Mouse (Mus musculus) heart, postnatal 25 days (tissue): ENCODE results near the gene Ldlrad2. TPM values are rescaled to one million over a fixed set of nuclear protein-coding genes. Genes with fewer than 3 reads are reported as not detected.

ENCODE experiments used
- DNase-seq: peaks from one replicate; pipeline ENCODE4 v3.0.0; 2022; ENCODE audit warnings: low spot score
- intact Hi-C: fragments of 180-260 bp; cut with DNase I; formaldehyde crosslinking; loops from one replicate; pipeline ENCODE4 v1.15.1; 2025
- microRNA-seq: library from miRNA; unstranded; fragments of <30 nt; microRNA quantifications from one replicate; pipeline ENCODE4 v1.2.0, GENCODE M21; 2022
- total RNA-seq, 2 experiments: library from RNA; stranded (reverse); gene quantifications; 2 replicates each; pipeline ENCODE4 v1.2.3; 2021

Ldlrad2 gene
- total RNA-seq, 2 experiments from 2014 or later = not detected

DNA sequence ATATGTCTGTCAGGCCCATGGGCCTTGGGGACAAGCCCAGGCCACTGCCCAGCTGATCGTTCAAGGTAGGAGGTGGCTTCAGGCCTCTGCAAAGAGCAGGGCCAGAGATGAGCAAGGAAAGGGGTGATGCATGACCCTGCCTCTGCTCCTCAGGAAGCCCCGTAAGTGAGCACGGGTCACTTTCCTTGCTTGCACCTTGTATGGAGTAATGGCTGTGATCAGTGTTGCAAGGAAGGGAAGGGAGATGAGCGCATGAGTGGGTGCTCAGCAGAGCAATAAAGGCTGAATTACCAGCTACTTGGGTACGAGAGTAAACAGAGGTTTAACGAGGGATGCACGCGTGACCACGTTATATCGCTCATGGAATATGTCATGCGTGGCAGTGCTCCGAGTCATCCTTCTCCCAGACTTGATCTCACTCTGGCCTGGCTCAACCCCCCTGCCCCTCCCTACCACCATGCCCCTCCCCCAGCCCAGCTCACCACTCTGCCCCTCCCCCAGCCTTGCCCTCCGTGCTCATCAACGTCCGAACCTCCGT is 17.6 kb downstream of the Ldlrad2 start:
- intact Hi-C loops = no loop called here
- DNase-seq = no peak

DNA sequence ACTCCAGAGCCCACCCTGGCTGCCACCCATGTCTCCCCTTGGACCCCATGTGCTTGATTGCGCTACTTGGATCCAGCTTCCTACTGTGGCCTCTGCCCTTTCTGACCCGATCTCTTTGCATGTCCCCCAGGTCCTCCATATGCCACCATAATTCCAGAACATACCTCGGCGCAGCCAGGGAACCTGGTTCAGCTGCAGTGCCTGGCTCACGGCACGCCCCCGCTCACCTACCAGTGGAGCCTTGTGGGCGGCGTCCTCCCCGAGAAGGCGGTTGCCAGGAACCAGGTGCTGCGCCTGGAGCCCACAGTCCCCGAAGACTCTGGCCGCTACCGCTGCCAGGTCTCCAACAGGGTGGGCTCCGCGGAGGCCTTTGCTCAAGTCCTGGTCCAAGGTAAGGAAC is 20.9 kb downstream of the Ldlrad2 start:
- DNase-seq = no peak
- intact Hi-C loops = no loop called here

DNA sequence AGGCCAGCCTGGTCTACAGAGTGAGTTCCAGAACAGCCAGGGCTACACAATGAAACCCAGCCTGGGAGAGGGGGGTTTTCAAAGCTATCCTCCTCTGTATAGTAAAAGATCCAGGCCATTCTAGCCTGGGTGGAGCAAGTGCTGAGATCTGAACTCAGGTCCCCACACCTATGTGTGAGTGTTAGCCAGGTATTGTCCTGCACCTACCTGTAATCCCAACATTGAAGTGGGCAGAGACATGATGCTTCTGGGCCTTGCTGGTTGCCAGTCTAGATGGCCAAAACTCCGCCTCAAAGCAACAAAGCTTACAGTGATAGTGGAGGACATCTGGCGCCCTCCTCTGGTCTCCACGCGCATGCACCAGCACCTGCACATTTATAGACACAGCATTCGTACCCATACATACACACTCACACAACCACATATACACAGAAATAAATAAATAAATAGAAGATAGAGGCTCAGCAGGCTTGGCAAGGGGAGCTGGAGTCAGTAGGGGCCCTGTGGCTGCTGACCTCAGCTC is 28.3 kb downstream of the Ldlrad2 start:
- intact Hi-C loops = no loop called here
- DNase-seq = no peak

DNA sequence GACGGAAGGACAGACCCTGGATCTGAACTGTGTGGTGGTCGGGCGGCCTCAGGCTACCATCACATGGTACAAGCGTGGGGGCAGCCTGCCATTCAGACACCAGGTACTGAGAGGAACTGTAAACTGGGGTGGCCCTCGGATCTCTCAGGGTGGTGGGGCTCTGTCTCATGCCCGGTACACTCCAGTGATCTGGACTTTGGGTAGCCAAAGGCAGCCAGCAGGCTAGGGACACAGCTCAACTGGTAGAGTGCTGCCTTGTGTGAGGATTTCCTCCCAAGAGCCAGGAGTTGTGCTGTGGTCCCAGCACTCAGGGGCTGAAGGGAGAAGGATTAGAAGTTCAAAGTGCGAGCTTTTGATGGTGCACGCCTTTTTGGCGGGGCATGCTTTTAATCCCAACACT is 28.8 kb downstream of the Ldlrad2 start:
- DNase-seq = no peak
- intact Hi-C loops = no loop called here

DNA sequence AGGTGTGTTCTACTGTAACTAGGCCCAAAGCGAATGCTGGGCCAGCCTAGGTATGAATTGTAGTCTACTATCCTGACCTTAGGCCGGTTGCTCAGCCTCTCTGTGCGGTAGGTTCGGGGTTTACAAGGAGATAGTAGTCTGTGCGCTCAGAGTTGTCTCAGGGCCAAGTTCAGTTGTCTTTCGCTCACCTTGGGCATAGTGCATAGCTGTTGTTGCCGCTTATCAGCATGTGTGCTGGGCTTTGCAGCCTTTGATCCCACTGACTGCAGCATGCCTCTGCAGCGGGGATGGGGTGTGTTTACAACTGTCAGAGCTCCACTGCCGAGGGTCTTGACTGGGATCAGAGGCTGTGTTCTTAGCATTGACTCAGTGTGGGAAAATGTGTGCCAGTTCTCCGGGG is 31.4 kb downstream of the Ldlrad2 start:
- no peak for DNase-seq
- intact Hi-C loops = no loop called here

DNA sequence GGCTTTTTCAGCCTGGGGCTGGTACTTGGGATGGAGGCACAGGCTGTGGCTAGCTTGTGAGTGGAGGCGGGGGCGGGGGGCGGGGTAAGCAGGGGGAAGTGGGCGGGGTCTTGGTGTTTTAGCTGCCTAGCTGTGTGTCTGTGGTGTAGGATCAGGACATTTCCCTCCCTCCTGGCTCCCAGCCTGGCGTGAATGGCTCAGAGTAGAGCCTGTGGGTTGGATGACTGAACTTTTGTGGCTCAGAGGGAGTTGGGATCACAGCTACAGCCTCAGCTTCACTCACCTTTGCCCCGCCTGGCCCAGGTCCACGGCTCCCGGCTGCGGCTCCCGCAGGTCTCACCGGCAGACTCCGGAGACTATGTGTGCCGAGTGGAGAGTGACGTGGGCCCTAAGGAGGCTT is 34.0 kb downstream of the Ldlrad2 start:
- intact Hi-C loops = no loop called here
- no peak for DNase-seq

DNA sequence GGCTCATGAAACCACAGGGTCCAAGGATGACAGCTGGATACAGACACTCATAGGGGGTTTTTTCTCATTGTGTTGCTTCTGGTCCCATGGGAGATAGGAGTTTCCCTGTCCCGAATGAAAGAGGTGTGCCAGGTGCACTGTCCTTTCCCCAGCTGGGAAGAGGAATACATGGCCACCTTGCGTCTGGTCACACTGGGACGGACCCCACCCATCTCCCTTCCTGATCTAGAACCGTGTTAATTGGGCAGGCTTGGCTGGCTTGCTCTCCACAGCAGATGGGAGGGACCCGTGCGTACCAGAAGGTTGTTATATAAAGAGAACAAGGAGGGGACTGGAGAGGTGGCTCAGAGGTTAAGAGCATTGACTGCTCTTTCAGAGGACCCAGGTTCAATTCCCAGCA is 46.5 kb downstream of the Ldlrad2 start:
- intact Hi-C loops = loop anchor here (5.0 kb wide), 1 partner anchor 39 kb away; no protein-coding TSS in a partner anchor
- peak; percentile 47 for DNase-seq

DNA sequence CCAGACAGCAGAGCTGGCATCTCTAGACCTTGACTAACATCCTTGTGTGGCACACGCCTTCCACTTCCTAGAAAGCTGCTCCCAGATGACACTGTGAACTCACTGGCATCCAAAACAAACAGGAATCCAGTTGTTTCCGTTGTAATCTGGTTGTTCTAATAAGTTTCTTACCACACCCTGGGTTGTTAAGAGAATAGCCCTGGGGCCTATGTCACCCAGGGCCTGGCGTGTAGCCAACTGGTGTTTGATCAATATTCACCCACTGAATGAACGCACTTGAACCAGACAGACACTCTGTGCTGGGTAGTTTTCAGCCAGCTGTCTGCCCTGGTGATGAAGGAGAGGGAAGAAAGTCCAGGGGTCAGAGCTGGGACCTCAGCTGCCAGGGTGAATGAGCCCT is 47.0 kb downstream of the Ldlrad2 start:
- intact Hi-C loops = loop anchor here (5.0 kb wide), 1 partner anchor 40 kb away; no protein-coding TSS in a partner anchor
- peak; percentile 32 for DNase-seq

DNA sequence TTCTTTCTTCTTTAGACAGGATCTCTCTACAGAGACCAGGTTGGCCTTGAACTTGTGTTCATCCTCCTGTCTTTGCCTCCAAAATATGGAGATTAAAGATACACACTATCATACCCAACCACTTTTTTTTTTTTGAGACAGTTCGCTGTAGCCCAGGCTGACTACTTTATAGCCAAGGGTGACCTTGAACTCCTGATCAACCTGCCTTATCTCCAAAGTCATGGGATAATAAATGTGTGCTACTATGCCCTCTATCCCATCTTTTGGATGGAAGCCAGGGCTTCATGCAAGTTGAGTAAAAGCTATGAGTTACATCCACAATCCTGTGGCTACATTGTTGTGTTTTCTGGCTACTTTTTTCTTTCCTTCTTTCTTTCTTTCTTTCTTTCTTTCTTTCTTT is 48.9 kb downstream of the Ldlrad2 start:
- intact Hi-C loops = loop anchor here (5.0 kb wide), 1 partner anchor 42 kb away; no protein-coding TSS in a partner anchor
- DNase-seq = no peak

Small RNA genes lying within 50 kb of the gene (microRNA-seq; reads per million reads assigned to microRNA genes)
- gene Mir7018 = 1.4 reads per million

Other genes starting within 250 kb of the Ldlrad2 start
- gene Cdc42, start 216.8 kb downstream of the Ldlrad2 start, total RNA-seq = 100 to 1,000 TPM; 153 to 169 TPM
- gene Cela3a, start 164.8 kb downstream of the Ldlrad2 start, total RNA-seq = not detected
- not detected for gene Cela3b, start 144.0 kb downstream of the Ldlrad2 start, total RNA-seq
- not detected for gene 1700013G24Rik, start 121.3 kb downstream of the Ldlrad2 start, total RNA-seq
- gene Hspg2, start 105.8 kb downstream of the Ldlrad2 start, total RNA-seq = 100 to 1,000 TPM; 249 to 297 TPM
- 10 to 100 TPM; 33.0 to 33.3 TPM for gene Usp48, start 19.2 kb upstream of the Ldlrad2 start, total RNA-seq
- gene Rap1gap, start 90.2 kb upstream of the Ldlrad2 start, total RNA-seq = 10 to 100 TPM; 13.8 to 19.4 TPM
- 10 to 100 TPM; 52.8 to 68.3 TPM for gene Alpl, start 221.8 kb upstream of the Ldlrad2 start, total RNA-seq